Mouse (Mus musculus) lung, adult 18-20 months (tissue): Measurements from ENCODE around the gene Rassf5.

ENCODE experiments used
- DNase-seq, 2 experiments: peaks; one replicate each; pipeline ENCODE4 v3.0.0; 2022; ENCODE audit warnings: mixed read lengths in 2 of 2

The Rassf5 gene

DNA sequence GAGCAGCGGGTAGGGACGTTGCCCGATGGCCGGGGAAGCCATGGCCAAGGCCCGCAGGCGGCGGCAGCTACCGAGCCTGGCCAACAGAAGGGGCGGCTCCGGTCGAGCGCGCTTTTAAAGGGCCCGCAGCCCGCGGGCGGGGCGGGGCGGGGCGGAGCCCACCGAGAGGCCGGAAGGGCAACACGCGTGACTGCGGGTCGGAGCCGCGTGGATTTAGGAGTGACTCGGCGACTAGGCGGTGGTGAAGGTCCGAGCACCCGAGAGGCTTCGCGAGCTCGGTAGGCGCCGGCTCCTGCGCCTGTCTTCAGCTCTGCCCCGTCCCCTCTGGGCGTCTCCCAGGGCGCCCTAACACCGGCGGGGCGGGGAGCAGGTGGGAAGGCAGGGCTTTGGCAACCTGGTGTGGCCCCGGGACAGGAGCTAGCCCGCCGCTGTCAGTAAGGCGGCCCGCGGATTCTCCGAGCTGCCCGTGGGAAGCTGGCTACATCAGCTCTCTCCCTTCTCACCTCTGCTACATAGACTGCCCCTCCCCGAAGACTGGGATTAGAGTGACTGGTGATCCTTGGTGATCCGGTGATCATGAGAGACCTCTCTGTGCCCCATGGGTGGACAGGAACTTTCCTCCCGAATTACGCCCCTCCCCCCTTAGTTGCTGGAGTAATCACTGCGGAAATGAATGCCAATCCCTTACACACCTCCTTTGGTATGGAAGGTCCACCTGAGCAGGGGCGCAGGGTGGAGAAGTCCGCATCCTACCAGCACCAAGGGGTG is at the start of gene Rassf5:
TSS of gene Rassf5 (minus strand) at position 170 of the 768 bp plus-strand sequence.
- DNase-seq, result peak; percentile 84 to 88

GRCm38 (mm10) chr1:131293922-131294250 is 48.8 kb upstream of the Rassf5 start:
- DNase-seq, result no peak

DNA sequence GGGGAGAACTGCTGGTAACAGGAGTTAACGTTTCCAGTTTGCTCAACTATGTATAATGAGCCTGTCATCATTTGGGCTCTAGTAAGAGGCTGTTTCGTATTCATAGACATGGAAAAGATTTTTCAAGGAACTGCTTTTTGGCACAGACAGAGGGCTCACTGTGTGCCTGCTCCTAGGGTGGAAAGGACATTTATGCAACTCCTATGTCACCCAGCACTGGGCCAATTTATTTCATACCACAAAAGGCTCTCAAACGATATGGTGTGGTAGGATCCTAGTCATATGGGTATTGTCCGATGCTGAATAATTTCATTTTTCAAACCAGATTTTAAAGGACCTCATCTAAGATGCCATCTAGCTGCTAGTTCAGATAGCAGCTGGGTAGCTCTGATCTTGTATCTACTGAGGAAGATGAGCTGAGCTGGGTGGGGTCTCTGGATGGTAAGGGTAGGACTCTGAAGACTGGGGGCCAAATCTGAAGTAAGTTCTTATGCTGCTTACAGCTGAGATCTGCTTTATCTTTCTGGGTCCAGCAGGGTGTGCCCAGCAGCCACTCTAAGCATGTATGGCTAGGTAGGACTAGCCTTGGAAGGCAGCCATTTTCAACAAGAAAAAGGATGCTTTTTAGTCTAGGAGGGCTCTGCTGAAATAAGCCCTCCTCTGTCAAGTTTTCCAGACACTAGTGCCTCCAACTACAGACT is 48.3 kb upstream of the Rassf5 start:
- DNase-seq, result no peak

DNA sequence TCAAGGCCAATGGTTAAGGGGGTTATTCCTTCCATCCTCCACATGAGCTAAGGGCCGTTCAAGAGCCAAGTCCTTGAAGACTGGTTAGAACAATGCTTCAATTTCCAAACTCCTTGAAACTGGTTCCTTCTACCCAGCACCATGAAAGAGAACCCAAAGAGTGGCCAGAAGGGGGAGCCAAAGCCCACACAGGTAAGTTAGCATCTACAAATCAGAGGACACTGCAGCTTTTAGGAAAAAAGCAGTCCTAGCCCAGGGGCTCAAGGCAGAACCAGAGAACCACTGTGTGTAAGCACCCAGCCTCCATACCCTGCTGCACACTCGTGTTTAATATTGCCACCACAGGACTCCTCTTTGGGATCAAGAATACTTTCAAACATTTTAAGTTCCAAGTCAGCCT is 45.6 kb upstream of the Rassf5 start:
- peak; percentile 50 to 69 for DNase-seq

DNA sequence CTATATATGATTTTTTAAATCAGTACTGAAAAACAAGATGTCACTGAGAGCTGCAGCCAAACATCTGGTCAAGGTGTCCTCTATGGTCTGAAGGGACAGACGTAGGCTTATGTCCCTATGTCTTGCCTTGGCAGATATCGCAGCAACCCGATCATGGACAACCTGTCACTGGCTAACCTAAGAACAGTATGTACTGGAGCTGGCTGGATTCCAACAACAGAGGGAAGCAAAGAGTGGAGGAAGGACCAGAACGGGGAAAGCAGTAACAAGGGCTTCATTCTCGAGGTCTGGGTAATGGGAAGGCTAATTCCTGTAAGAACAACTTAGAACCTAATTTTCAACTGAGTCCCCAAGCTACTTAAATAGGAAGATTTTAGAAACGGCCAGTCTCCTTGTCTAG is 43.9 kb upstream of the Rassf5 start:
- DNase-seq, result no peak

DNA sequence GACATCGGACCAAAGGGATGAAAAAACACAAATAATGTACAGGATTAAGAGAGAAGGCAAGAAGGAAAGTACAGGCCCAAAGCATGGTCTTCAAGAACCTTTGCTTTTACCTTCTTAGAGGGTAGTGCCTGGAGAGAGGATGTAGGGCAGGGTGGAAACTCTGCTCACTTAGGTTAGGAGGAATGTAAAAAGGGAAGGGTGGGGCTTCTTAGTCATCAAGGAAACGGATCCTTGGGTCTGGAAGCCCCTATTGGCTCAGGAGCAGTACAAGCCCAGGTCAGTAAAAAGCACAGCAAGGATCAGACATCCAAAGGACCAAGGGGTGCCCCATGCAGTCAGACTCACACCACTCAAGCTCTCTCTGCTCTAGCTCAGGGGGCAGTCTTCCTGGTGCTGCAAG is 42.2 kb upstream of the Rassf5 start:
- DNase-seq, result no peak

DNA sequence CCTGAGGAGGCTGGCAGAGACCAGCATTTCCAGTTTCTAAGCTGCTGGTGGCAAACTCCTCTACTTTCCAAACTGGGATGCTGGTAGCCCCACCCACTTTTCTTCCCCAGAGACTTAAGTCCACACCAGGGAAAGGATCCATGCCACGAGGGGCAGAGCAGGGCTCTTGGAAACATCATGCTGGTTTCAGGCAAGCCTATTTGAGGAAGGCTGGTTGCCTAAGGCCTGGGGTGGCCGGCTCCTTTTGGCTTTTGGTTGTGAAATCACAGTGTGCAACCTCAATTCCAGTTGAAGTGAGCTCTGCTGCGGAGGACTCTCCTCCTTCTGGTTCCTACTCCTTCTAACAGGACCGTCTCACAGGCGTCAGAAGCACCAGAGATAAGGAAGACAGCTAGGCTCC is 41.7 kb upstream of the Rassf5 start:
- DNase-seq, result peak; percentile 25 to 35

DNA sequence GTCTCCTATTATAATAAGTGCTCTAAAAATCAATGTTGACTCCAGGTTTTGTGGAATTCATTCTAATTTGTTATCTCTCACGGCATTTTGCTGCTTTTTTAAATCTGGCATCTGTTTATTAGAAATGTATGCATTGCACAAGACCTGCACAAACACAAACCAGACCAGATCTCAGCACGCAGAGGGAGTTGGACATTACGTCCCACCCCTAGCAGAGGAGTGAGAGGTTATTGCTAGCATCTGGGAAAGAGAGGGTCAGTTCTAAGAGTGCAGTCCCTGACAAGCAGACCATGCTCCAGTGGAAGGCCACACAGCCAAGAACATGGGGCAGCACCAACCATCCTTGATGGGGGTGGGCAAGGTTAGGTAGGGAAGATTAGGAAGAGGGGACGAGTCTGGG is 39.6 kb upstream of the Rassf5 start:
- no peak for DNase-seq

DNA sequence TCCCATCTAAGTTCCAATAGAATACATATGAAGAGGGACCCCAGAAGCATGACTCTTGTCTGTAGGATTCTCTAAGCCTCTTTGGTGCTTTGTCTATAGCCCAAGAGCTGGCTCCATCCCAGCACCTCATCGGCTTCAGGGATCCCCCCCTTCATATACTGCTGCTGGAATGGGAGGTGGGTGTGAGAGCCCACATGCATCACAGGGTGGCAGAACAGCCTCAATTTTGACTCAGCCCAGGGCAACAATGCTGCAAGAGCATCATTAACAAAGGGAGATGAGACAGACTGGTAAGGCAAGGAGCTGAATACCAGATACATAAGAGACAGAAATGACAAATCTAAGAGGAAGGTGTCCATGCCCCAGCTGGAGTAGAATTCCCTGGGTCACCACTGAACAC is 39.1 kb upstream of the Rassf5 start:
- DNase-seq, result no peak

GRCm38 (mm10) chr1:131281731-131282130 is 36.7 kb upstream of the Rassf5 start:
- DNase-seq, result no peak

- no peak for DNase-seq
These were observed 35.2 kb upstream of the Rassf5 start for GRCm38 (mm10) chr1:131280280-131280679.

GRCm38 (mm10) chr1:131279456-131279776 is 34.4 kb upstream of the Rassf5 start, which contains the start of gene Ikbke:
Gene Ikbke, minus strand, starts transcription at chr1:131279606.
- DNase-seq, result no peak

GRCm38 (mm10) chr1:131278606-131279455 is 33.8 kb upstream of the Rassf5 start:
- no peak for DNase-seq

- DNase-seq, result no peak
These were observed 31.8 kb upstream of the Rassf5 start for GRCm38 (mm10) chr1:131276831-131277230.

DNA sequence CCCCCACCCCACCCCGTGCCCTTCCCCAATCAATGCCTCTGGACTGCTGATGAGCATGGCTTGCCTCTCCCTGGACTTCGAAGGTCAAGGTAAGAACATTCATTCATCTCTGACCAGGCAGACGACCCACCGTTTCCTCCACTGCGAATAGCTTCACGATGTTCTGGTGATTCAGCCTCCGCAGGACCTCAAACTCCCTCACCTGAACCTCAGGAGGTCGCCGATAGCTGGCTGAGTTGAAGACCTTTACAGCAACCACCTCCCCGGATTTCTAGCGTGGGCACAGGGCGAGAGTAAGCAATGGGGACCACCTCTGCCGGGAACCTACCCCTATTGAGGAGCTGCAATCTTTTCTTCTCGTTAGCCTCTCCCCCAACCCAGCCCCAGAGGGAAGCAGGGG is 30.5 kb upstream of the Rassf5 start:
- no peak for DNase-seq

GRCm38 (mm10) chr1:131274725-131275539 is 29.9 kb upstream of the Rassf5 start:
- DNase-seq, result no peak

DNA sequence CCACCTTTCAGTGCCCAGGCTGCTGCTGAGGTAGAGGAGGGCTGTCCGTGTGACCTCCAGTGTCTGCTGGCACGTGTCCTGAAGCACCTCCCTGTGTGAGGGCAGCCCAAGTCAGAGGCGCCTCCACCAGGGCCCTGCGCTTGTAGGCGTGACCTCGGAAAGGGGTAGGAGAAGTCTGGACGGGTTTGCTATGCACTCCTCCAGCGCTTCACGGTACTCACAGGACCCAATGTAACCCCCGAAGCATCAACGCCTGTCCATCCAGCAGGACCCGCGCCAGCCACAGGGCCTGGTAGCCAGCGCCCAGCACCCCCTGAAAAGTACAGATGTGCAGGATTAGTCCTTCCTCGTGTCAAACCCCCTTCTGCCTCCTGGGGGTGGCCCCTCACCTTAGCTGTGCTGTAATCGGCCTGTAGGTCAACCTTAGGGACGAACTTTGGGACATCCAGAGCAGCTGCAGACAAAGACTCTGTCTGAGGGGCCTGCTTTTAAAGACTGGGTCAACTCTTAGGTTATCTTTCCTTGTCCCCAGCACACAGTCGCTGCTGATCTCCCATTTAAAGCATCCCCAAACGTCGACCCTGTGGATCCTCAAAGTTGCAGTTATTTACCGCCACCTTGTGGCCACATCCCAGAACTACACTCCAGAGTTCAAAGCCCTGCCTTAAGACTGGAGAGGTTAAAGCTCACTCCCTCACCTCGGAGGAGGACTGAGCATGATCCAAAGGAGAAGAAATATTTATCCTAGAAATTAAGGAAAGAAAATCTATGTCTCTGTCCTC is 24.9 kb upstream of the Rassf5 start:
- peak; percentile 62 to 64 for DNase-seq

DNA sequence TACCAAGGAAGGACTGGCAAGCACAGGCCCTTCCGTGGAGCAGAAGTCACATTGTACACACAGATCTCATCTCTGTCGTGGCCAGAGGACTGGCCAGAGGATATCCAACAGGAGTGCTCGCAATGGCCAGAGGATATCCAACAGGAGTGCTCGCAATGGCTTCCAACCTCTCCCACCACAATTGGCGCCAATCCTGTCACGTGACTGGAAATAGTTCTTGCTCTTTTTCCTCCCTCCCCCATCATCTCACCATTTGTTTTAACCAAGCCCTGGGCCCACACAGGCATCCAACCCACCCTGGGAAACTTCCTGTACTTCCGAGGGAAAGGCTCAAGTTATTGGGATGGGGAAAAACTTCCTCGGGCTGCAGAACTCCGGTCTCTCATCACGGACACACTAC is 23.7 kb upstream of the Rassf5 start:
- no peak for DNase-seq

DNA sequence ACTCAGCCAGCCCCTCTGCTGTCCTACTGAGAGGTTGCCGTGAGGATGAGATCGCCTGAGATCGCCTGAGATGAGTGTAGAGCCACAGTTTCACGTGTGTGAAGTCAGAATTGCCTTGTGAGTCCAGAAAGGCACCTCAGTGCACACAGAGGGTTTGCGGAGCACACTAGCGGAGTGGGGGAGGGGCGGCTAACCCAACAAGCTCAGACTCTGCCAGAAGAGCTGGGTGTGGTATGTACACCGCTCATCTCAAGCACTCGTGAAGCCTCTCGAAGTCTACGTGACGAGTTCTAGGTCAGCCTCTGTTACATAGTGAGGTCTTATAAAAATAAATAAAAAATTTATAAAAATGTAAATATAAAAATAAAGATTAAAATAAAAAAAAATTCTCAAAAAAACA is 18.8 kb upstream of the Rassf5 start:
- DNase-seq, result no peak

DNA sequence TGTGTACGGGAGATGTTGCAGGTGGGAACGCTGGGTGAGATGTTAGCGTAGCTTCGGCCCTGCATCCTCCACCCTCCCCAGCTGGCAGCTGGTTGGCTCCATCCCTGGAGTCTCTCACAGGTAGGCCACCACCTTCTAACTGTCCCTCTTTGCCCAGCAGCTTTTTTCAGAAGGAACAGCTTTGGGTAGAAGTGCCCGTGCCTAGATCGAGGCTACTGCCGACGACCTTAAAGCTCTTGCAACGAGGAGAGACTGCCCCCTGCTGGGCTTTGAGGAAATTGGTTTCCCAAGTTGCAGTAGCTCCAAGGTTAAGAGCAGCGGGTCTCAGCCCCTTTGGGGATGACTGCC is 15.2 kb upstream of the Rassf5 start:
- peak; percentile 60 to 67 for DNase-seq

- DNase-seq, result no peak
These were observed 14.7 kb upstream of the Rassf5 start for GRCm38 (mm10) chr1:131259632-131260308.

DNA sequence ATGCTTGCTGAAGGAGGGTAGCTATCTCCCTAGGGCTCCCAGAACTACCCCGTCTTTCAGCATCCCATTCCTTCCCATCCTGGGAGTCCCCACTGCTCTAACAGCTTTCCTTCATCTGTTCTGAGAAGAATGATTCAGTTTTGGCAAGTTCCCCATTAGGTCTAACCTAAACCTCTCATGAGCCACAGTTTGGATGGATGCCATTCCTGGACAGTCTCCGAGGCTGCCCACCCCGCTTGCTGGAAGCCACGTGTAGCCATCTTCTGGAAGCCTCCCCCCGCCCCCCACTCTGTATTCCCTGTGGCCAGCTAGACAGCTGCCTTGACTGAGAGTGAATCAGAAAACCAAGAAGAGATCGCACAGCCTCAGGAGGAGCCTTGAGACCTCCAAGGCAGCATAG is 12.2 kb upstream of the Rassf5 start:
- DNase-seq, result no peak
